Mouse (Mus musculus): ENCODE data around the gene Mex3a. TPM values are rescaled to one million over a fixed set of nuclear protein-coding genes. Genes with fewer than 3 reads are reported as not detected.

Gene Mex3a
- 5.4 and 5.6 TPM in 2 replicates for total RNA-seq (2014; fragmentation: Nextera tagmentation)
- 3.3 and 7.8 TPM in 2 replicates for total RNA-seq (2017)

- ATAC-seq (replicated peaks; ENCODE audit: low FRiP score, low TSS enrichment, poor library complexity, severe bottlenecking): no peak
Measured at GRCm38 (mm10) chr3:88532299-88532674, at the start of gene Mex3a. Gene Mex3a (plus strand): TSS chr3:88532395.

- no peak for ATAC-seq (replicated peaks; ENCODE audit: low FRiP score, low TSS enrichment, poor library complexity, severe bottlenecking)
Measured at GRCm38 (mm10) chr3:88483141-88483540, 49.1 kb upstream of the Mex3a start.

- peak; percentile 75 for ATAC-seq (replicated peaks; ENCODE audit: low FRiP score, low TSS enrichment, poor library complexity, severe bottlenecking)
Measured at GRCm38 (mm10) chr3:88483621-88484020, 48.6 kb upstream of the Mex3a start.

GRCm38 (mm10) chr3:88484597-88485316, 47.4 kb upstream of the Mex3a start:
- no peak for ATAC-seq (replicated peaks; ENCODE audit: low FRiP score, low TSS enrichment, poor library complexity, severe bottlenecking)

GRCm38 (mm10) chr3:88486043-88486442, 46.2 kb upstream of the Mex3a start:
- no peak for ATAC-seq (replicated peaks; ENCODE audit: low FRiP score, low TSS enrichment, poor library complexity, severe bottlenecking)

- ATAC-seq (replicated peaks; ENCODE audit: low FRiP score, low TSS enrichment, poor library complexity, severe bottlenecking): no peak
Measured at GRCm38 (mm10) chr3:88486887-88487286, 45.3 kb upstream of the Mex3a start.

- ATAC-seq (replicated peaks; ENCODE audit: low FRiP score, low TSS enrichment, poor library complexity, severe bottlenecking): no peak
Measured at GRCm38 (mm10) chr3:88487396-88487795, 44.8 kb upstream of the Mex3a start.

- ATAC-seq (replicated peaks; ENCODE audit: low FRiP score, low TSS enrichment, poor library complexity, severe bottlenecking): no peak
Measured at GRCm38 (mm10) chr3:88493706-88494582, 38.3 kb upstream of the Mex3a start.

GRCm38 (mm10) chr3:88494836-88495628, 37.2 kb upstream of the Mex3a start:
- ATAC-seq (replicated peaks; ENCODE audit: low FRiP score, low TSS enrichment, poor library complexity, severe bottlenecking): peak; percentile 54

GRCm38 (mm10) chr3:88495741-88496415, 36.3 kb upstream of the Mex3a start:
- ATAC-seq (replicated peaks; ENCODE audit: low FRiP score, low TSS enrichment, poor library complexity, severe bottlenecking): no peak

- no peak for ATAC-seq (replicated peaks; ENCODE audit: low FRiP score, low TSS enrichment, poor library complexity, severe bottlenecking)
Measured at GRCm38 (mm10) chr3:88499580-88499979, 32.6 kb upstream of the Mex3a start.

- ATAC-seq (replicated peaks; ENCODE audit: low FRiP score, low TSS enrichment, poor library complexity, severe bottlenecking): peak; percentile 35; the same call in 1 of the 2 replicates
Measured at GRCm38 (mm10) chr3:88500087-88500486, 32.1 kb upstream of the Mex3a start.

GRCm38 (mm10) chr3:88500655-88501365, 31.4 kb upstream of the Mex3a start:
- no peak for ATAC-seq (replicated peaks; ENCODE audit: low FRiP score, low TSS enrichment, poor library complexity, severe bottlenecking)

- ATAC-seq (replicated peaks; ENCODE audit: low FRiP score, low TSS enrichment, poor library complexity, severe bottlenecking): no peak
Measured at GRCm38 (mm10) chr3:88501366-88502030, 30.7 kb upstream of the Mex3a start.

GRCm38 (mm10) chr3:88502031-88502571, 30.1 kb upstream of the Mex3a start:
- ATAC-seq (replicated peaks; ENCODE audit: low FRiP score, low TSS enrichment, poor library complexity, severe bottlenecking): no peak

- ATAC-seq (replicated peaks; ENCODE audit: low FRiP score, low TSS enrichment, poor library complexity, severe bottlenecking): peak; percentile 95
Measured at GRCm38 (mm10) chr3:88502641-88503504, 29.3 kb upstream of the Mex3a start.

GRCm38 (mm10) chr3:88503505-88503863, 28.7 kb upstream of the Mex3a start:
- no peak for ATAC-seq (replicated peaks; ENCODE audit: low FRiP score, low TSS enrichment, poor library complexity, severe bottlenecking)
